Comparison of ENCODE assay signal across 8 mouse cellular contexts in the genomic region with DNA sequence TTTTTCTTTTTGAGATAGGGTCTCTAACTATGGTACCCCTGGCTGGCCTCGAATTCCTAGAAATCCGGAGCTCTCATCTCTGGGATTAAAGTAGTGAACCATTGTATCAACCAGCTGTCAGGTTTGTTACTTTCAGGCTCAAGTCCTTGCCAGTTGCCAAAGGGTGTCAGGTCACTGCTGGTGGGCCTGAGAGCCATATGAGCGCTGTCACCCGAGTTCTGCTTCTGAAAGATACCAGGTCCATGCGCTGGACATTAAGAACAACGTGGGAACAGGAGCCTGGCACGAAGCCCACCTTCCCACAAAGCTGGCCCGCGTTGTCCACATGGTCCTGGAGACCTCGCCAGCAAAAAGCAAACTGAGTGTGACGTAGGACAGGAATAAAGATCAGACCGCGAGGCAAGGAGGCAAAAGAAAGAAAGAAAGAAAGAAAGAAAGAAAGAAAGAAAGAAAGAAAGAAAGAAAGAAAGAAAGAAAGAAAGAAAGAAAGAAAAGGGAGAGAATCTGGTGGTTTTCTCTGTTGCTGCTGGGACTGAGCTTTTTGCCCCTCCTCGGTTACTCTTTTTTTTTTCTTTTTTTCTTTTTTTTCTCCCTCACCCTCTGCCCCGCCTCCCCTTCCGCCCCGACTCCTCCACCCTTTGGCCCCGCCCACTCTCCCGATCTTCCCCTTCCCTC. TPM values are rescaled to one million over a fixed set of nuclear protein-coding genes. Genes with fewer than 3 reads are reported as not detected.
A peak's percentile ranks its signal among the peaks of the same experiment; 100 is the strongest.
DNase-seq lines count a peak whose midpoint lies in the region; ATAC-seq and TF ChIP-seq lines count a peak whose summit lies in the region.

No protein-coding gene starts in this region.

- H3K27ac ChIP-seq in embryonic facial prominence, embryonic 10.5 days (replicated peaks): peak overlapping the region; percentile 91
- H3K27ac ChIP-seq in limb, embryonic 14.5 days (replicated peaks; ENCODE audit: low read depth, low read length): peak overlapping the region; percentile 75
- H3K27ac ChIP-seq in midbrain, embryonic 16.5 days (ENCODE audit: low read length): peak overlapping the region; percentile 90
- peak overlapping the region; percentile 83 for H3K27ac ChIP-seq in testis, adult 2 months (ENCODE audit: control insufficient read depth, insufficient read depth, low read depth, low read length)

- no peaks in the 10 kb centered on the region for H3K9me3 ChIP-seq in megakaryocyte, embryonic 14.5 days
- H3K9me3 ChIP-seq in embryonic facial prominence, embryonic 10.5 days: no peaks in the 10 kb centered on the region
- H3K9me3 ChIP-seq in limb, embryonic 14.5 days (ENCODE audit: control insufficient read depth, low read length): no peaks in the 10 kb centered on the region
- no peaks in the 10 kb centered on the region for H3K9me3 ChIP-seq in midbrain, embryonic 16.5 days (replicated peaks; ENCODE audit: control insufficient read depth, low read length, poor library complexity, severe bottlenecking)

- no peak for TF ChIP-seq CTCF in testis, adult 2 months (IDR thresholded peaks at IDR 0.05; ENCODE audit: control insufficient read depth, insufficient read depth, insufficient replicate concordance, low read depth, low read length)

- H3K9ac ChIP-seq in limb, embryonic 14.5 days (ENCODE audit: low read depth, low read length, severe bottlenecking): peak overlapping the region; percentile 44
- peak overlapping the region; percentile 43 for H3K9ac ChIP-seq in midbrain, embryonic 16.5 days (ENCODE audit: low read depth, low read length)

- TF ChIP-seq POLR2A in limb, embryonic 14.5 days (IDR thresholded peaks at IDR 0.05; ENCODE audit: borderline replicate concordance, extremely low read depth, insufficient read depth, insufficient read length): no peak
- TF ChIP-seq POLR2A in testis, adult 2 months (IDR thresholded peaks at IDR 0.05; ENCODE audit: control insufficient read depth, low read depth, low read length): no peak

- H3K36me3 ChIP-seq in megakaryocyte, embryonic 14.5 days (replicated peaks; ENCODE audit: low read length): peaks cover 50% of the 10 kb centered on the region
- H3K36me3 ChIP-seq in embryonic facial prominence, embryonic 10.5 days (replicated peaks): peaks cover 42% of the 10 kb centered on the region
- H3K36me3 ChIP-seq in limb, embryonic 14.5 days (ENCODE audit: control insufficient read depth, insufficient read depth, low read length): peaks cover 32% of the 10 kb centered on the region
- peaks cover 10% of the 10 kb centered on the region for H3K36me3 ChIP-seq in midbrain, embryonic 16.5 days (ENCODE audit: control insufficient read depth, insufficient read depth, low read length)
- no peaks in the 10 kb centered on the region; the same call in 1 of the 2 replicates for H3K36me3 ChIP-seq in testis, adult 2 months (ENCODE audit: control insufficient read depth, insufficient read depth, low read length)

- H3K4me2 ChIP-seq in limb, embryonic 14.5 days (replicated peaks; ENCODE audit: low read depth, low read length, severe bottlenecking): peak overlapping the region; percentile 51
- H3K4me2 ChIP-seq in midbrain, embryonic 16.5 days (ENCODE audit: low read length): peak overlapping the region; percentile 42

- no peak for ATAC-seq in megakaryocyte, adult 5-6 weeks (ENCODE audit: poor library complexity, severe bottlenecking)
- peak; percentile 21; the same call in 1 of the 2 replicates for ATAC-seq in limb, embryonic 14.5 days (ENCODE audit: low FRiP score, low read depth)
- ATAC-seq in midbrain, embryonic 16.5 days: 0 out of 2 replicates have a peak, but pooled peaks have one; percentile 8

- no peaks in the 10 kb centered on the region for H3K27me3 ChIP-seq in megakaryocyte, embryonic 14.5 days (replicated peaks)
- no peaks in the 10 kb centered on the region for H3K27me3 ChIP-seq in embryonic facial prominence, embryonic 10.5 days (replicated peaks; ENCODE audit: low read depth, poor library complexity, severe bottlenecking)
- no peaks in the 10 kb centered on the region for H3K27me3 ChIP-seq in limb, embryonic 14.5 days (ENCODE audit: control insufficient read depth, insufficient read depth, low read length)
- no peaks in the 10 kb centered on the region for H3K27me3 ChIP-seq in midbrain, embryonic 16.5 days (ENCODE audit: control insufficient read depth, insufficient read depth, low read depth, low read length)
- no peaks in the 10 kb centered on the region for H3K27me3 ChIP-seq in testis, adult 2 months (ENCODE audit: control insufficient read depth, insufficient read depth, low read length)

- H3K4me1 ChIP-seq in megakaryocyte, embryonic 14.5 days: peaks cover 85% of the 10 kb centered on the region
- H3K4me1 ChIP-seq in embryonic facial prominence, embryonic 10.5 days: peaks cover 45% of the 10 kb centered on the region
- H3K4me1 ChIP-seq in limb, embryonic 14.5 days (ENCODE audit: control insufficient read depth, insufficient read depth, low read length): peaks cover 24% of the 10 kb centered on the region
- peaks cover 14% of the 10 kb centered on the region for H3K4me1 ChIP-seq in midbrain, embryonic 16.5 days (ENCODE audit: control insufficient read depth, insufficient read depth, low read length)
- H3K4me1 ChIP-seq in testis, adult 2 months (ENCODE audit: control insufficient read depth, insufficient read depth, low read length): peaks cover 16% of the 10 kb centered on the region

- WGBS in embryonic facial prominence, embryonic 10.5 days: 6% methylated on average over 19 of the region's 19 CpGs
- WGBS in limb, embryonic 14.5 days: 4% methylated on average over 19 of the region's 19 CpGs
- 3% methylated on average over 18 of the region's 19 CpGs for WGBS in midbrain, embryonic 16.5 days

- peak; percentile 53 for DNase-seq in embryonic facial prominence, embryonic 10.5 days (ENCODE audit: low spot score)
- peak; percentile 75 to 80 for DNase-seq in heart, adult 18-20 months
- DNase-seq in kidney, adult 18-20 months: peak; percentile 57
- peak; percentile 56 for DNase-seq in limb, embryonic 14.5 days (ENCODE audit: low spot score)

- H3K4me3 ChIP-seq in megakaryocyte, embryonic 14.5 days (replicated peaks): peak overlapping the region; percentile 99
- peak overlapping the region; percentile 70 for H3K4me3 ChIP-seq in embryonic facial prominence, embryonic 10.5 days
- peak overlapping the region; percentile 84 for H3K4me3 ChIP-seq in limb, embryonic 14.5 days (replicated peaks; ENCODE audit: low read length)
- H3K4me3 ChIP-seq in midbrain, embryonic 16.5 days (ENCODE audit: low read depth, low read length): peak overlapping the region; percentile 85
- peak overlapping the region; percentile 65 for H3K4me3 ChIP-seq in testis, adult 2 months (ENCODE audit: control insufficient read depth, low read depth, low read length)

RNA-seq across cellular contexts. Expression of gene Nadk, which starts 0.7 kb away (rescaled TPM):
- 38.7 and 54.4 TPM in 2 replicates for polyA plus RNA-seq in megakaryocyte, embryonic 14.5 days (2012; ENCODE audit: insufficient read depth, low replicate concordance)
- total RNA-seq in megakaryocyte, adult 5-6 weeks (2015): 205 and 220 TPM in 2 replicates
- 180 and 208 TPM in 2 replicates for total RNA-seq in megakaryocyte, adult 5-6 weeks (2017)
- 108 and 109 TPM in 2 replicates for polyA plus RNA-seq in embryonic facial prominence, embryonic 10.5 days (2016; fragmentation: Nextera tagmentation; extraction: Ambion mirVana)
- total RNA-seq in heart, adult 18-20 months (2021): 10 to 100 TPM; 30.6 to 32.5 TPM
- 78.8 and 91.2 TPM in 2 replicates for polyA plus RNA-seq in limb, embryonic 14.5 days (2012; rRNA removed)
- polyA plus RNA-seq in limb, embryonic 14.5 days (2014; fragmentation: Nextera tagmentation; extraction: Ambion mirVana): 87.9 and 97.1 TPM in 2 replicates
- 77.1 and 79.9 TPM in 2 replicates for polyA plus RNA-seq in midbrain, embryonic 16.5 days (2015; fragmentation: Nextera tagmentation; extraction: Ambion mirVana)
- polyA plus RNA-seq in testis, adult 2 months (2012; rRNA removed): 43.1 and 48.9 TPM in 2 replicates

RNA-seq across cellular contexts. Expression of gene Slc35e2, which starts 38.4 kb away (rescaled TPM):
- polyA plus RNA-seq in megakaryocyte, embryonic 14.5 days (2012; ENCODE audit: insufficient read depth, low replicate concordance): 0.17 and 0.60 TPM in 2 replicates
- total RNA-seq in megakaryocyte, adult 5-6 weeks (2015): 10.1 and 18.8 TPM in 2 replicates
- 8.7 and 12.8 TPM in 2 replicates for total RNA-seq in megakaryocyte, adult 5-6 weeks (2017)
- polyA plus RNA-seq in embryonic facial prominence, embryonic 10.5 days (2016; fragmentation: Nextera tagmentation; extraction: Ambion mirVana): 13.5 and 13.7 TPM in 2 replicates
- total RNA-seq in heart, adult 18-20 months (2021): 1 to 10 TPM; 9.0 TPM
- 10.9 and 13.8 TPM in 2 replicates for polyA plus RNA-seq in limb, embryonic 14.5 days (2012; rRNA removed)
- polyA plus RNA-seq in limb, embryonic 14.5 days (2014; fragmentation: Nextera tagmentation; extraction: Ambion mirVana): 8.5 and 10.8 TPM in 2 replicates
- 14.7 and 15.5 TPM in 2 replicates for polyA plus RNA-seq in midbrain, embryonic 16.5 days (2015; fragmentation: Nextera tagmentation; extraction: Ambion mirVana)
- polyA plus RNA-seq in testis, adult 2 months (2012; rRNA removed): 3.2 and 3.5 TPM in 2 replicates
